Mouse (Mus musculus) gastrocnemius, postnatal 36 days (tissue): Measurements from ENCODE around the gene Tfap2d. TPM values are rescaled to one million over a fixed set of nuclear protein-coding genes. Genes with fewer than 3 reads are reported as not detected.

Experiments used
- DNase-seq, 2 experiments: peaks; one replicate each; pipeline ENCODE4 v3.0.0; 2022
- intact Hi-C: fragments of 180-260 bp; cut with DNase I; formaldehyde crosslinking; loops from one replicate; pipeline ENCODE4 v1.15.1; 2025
- total RNA-seq, 2 experiments: library from RNA; stranded (reverse); gene quantifications; 2 replicates each; pipeline ENCODE4 v1.2.3; 2021

The Tfap2d gene
- total RNA-seq, 2 experiments from 2014 or later = not detected

- intact Hi-C loops = loop anchor here (10.0 kb wide), 1 partner anchor 1305 kb away; no protein-coding TSS in a partner anchor
- no peak for DNase-seq
Observed at GRCm38 (mm10) chr1:19209776-19210175, 107.0 kb downstream of the Tfap2d start.

- DNase-seq = no peak
- intact Hi-C loops = no loop called here
Observed at GRCm38 (mm10) chr1:19210215-19211032, 107.6 kb downstream of the Tfap2d start.

GRCm38 (mm10) chr1:19211033-19211405 lies 108.2 kb downstream of the Tfap2d start:
- intact Hi-C loops = no loop called here
- no peak for DNase-seq

- intact Hi-C loops = no loop called here
- no peak for DNase-seq
Observed at GRCm38 (mm10) chr1:19211546-19212154, 108.8 kb downstream of the Tfap2d start.

GRCm38 (mm10) chr1:19212691-19213090 lies 109.9 kb downstream of the Tfap2d start:
- intact Hi-C loops = no loop called here
- DNase-seq = no peak

- intact Hi-C loops = no loop called here
- DNase-seq = no peak
Observed at GRCm38 (mm10) chr1:19213171-19213570, 110.3 kb downstream of the Tfap2d start.

GRCm38 (mm10) chr1:19213851-19214395 lies 111.1 kb downstream of the Tfap2d start:
- no peak for DNase-seq
- intact Hi-C loops = no loop called here

Other genes starting within 250 kb of the Tfap2d start
- not detected for gene Tfap2b, start 105.9 kb downstream of the Tfap2d start, total RNA-seq